Mouse (Mus musculus): ENCODE results near the gene Crispld2.
A peak's percentile ranks its signal among the peaks of the same experiment; 100 is the strongest.

Gene Crispld2

GRCm38 (mm10) chr8:119992249-119992648, at the start of gene Crispld2:
Crispld2 (plus strand) TSS chr8:119992438.
- no peak for DNase-seq (ENCODE audit: low read depth, low spot score)

GRCm38 (mm10) chr8:119943616-119944015, 48.6 kb upstream of the Crispld2 start:
- DNase-seq (ENCODE audit: low read depth, low spot score) = no peak

GRCm38 (mm10) chr8:119944096-119944811, 48.0 kb upstream of the Crispld2 start:
- DNase-seq (ENCODE audit: low read depth, low spot score) = peak; percentile 84

GRCm38 (mm10) chr8:119946326-119946865, 45.8 kb upstream of the Crispld2 start:
- DNase-seq (ENCODE audit: low read depth, low spot score) = no peak

- no peak for DNase-seq (ENCODE audit: low read depth, low spot score)
These were observed 44.6 kb upstream of the Crispld2 start for GRCm38 (mm10) chr8:119947653-119948052.

- no peak for DNase-seq (ENCODE audit: low read depth, low spot score)
These were observed 43.9 kb upstream of the Crispld2 start for GRCm38 (mm10) chr8:119948340-119948739.

- no peak for DNase-seq (ENCODE audit: low read depth, low spot score)
These were observed 40.0 kb upstream of the Crispld2 start for GRCm38 (mm10) chr8:119952282-119952681.

- no peak for DNase-seq (ENCODE audit: low read depth, low spot score)
These were observed 39.5 kb upstream of the Crispld2 start for GRCm38 (mm10) chr8:119952747-119953146.

GRCm38 (mm10) chr8:119955333-119955732, 36.9 kb upstream of the Crispld2 start:
- no peak for DNase-seq (ENCODE audit: low read depth, low spot score)

- no peak for DNase-seq (ENCODE audit: low read depth, low spot score)
These were observed 34.2 kb upstream of the Crispld2 start for GRCm38 (mm10) chr8:119958076-119958475.

GRCm38 (mm10) chr8:119960531-119961104, 31.6 kb upstream of the Crispld2 start:
- peak; percentile 88 for DNase-seq (ENCODE audit: low read depth, low spot score)

- no peak for DNase-seq (ENCODE audit: low read depth, low spot score)
These were observed 27.4 kb upstream of the Crispld2 start for GRCm38 (mm10) chr8:119964859-119965258.

- no peak for DNase-seq (ENCODE audit: low read depth, low spot score)
These were observed 24.8 kb upstream of the Crispld2 start for GRCm38 (mm10) chr8:119967435-119967834.

GRCm38 (mm10) chr8:119970169-119970568, 22.1 kb upstream of the Crispld2 start:
- no peak for DNase-seq (ENCODE audit: low read depth, low spot score)

GRCm38 (mm10) chr8:119972558-119972957, 19.7 kb upstream of the Crispld2 start:
- no peak for DNase-seq (ENCODE audit: low read depth, low spot score)

- no peak for DNase-seq (ENCODE audit: low read depth, low spot score)
These were observed 13.4 kb upstream of the Crispld2 start for GRCm38 (mm10) chr8:119978770-119979381.

- peak; percentile 33 for DNase-seq (ENCODE audit: low read depth, low spot score)
These were observed 11.0 kb upstream of the Crispld2 start for GRCm38 (mm10) chr8:119981253-119981652.

- peak; percentile 70 for DNase-seq (ENCODE audit: low read depth, low spot score)
These were observed 8.2 kb upstream of the Crispld2 start for GRCm38 (mm10) chr8:119984085-119984484.

GRCm38 (mm10) chr8:119986174-119986573, 6.1 kb upstream of the Crispld2 start:
- DNase-seq (ENCODE audit: low read depth, low spot score) = peak; percentile 67

GRCm38 (mm10) chr8:119988087-119988486, 4.2 kb upstream of the Crispld2 start:
- peak; percentile 73 for DNase-seq (ENCODE audit: low read depth, low spot score)

- peak; percentile 60 for DNase-seq (ENCODE audit: low read depth, low spot score)
These were observed 1.9 kb downstream of the Crispld2 start for GRCm38 (mm10) chr8:119994114-119994513.

- DNase-seq (ENCODE audit: low read depth, low spot score) = peak; percentile 49
These were observed 2.3 kb downstream of the Crispld2 start for GRCm38 (mm10) chr8:119994556-119994955.

GRCm38 (mm10) chr8:119997266-119997665, 5.0 kb downstream of the Crispld2 start:
- no peak for DNase-seq (ENCODE audit: low read depth, low spot score)

All from 3T3-L1 (cell line).